Comparison of ENCODE assay signal across 11 mouse cellular contexts in genomic region chr1:41264214-41264613, GRCm38 (mm10).
DNase-seq lines count a peak whose midpoint lies in the region; ATAC-seq and TF ChIP-seq lines count a peak whose summit lies in the region.
"Had no signal": no experiment of that assay in that cellular context is flagged by ENCODE, and none has a peak within 500 bp of the region (broad histone marks: within the 10 kb centered on the region; RNA-seq: fewer than 3 reads in every experiment).

No protein-coding gene starts in this region.

- no peaks in the 10 kb centered on the region for H3K79me2 ChIP-seq in liver, adult 2 months (ENCODE audit: control insufficient read depth, insufficient read depth, low read length)

- no peak overlapping the region for H3K4me2 ChIP-seq in liver, embryonic 12.5 days
- H3K4me2 ChIP-seq: limb, embryonic 13.5 days had no signal

- TF ChIP-seq CTCF in cerebellum, adult 2 months (IDR thresholded peaks at IDR 0.05; ENCODE audit: borderline replicate concordance, insufficient read depth, low read depth, low read length), result 0 out of 2 replicates have a peak, but pooled peaks have one; percentile 4
- peak; percentile 43 for TF ChIP-seq CTCF in liver, adult 2 months (IDR thresholded peaks at IDR 0.05; ENCODE audit: low read depth, low read length)

- 39% methylated on average over 10 of the region's 10 CpGs for WGBS in cerebellum, adult 2 months
- WGBS in liver, adult 2 months, result 27% methylated on average over 10 of the region's 10 CpGs
- WGBS in liver, embryonic 12.5 days (ENCODE audit: insufficient replicate concordance), result 28% methylated on average over 10 of the region's 10 CpGs

- no peaks in the 10 kb centered on the region for H3K27me3 ChIP-seq in cerebellum, adult 2 months (ENCODE audit: control insufficient read depth, insufficient read depth, low read length)
- H3K27me3 ChIP-seq in liver, adult 2 months (ENCODE audit: control insufficient read depth, insufficient read depth, low read length), result no peaks in the 10 kb centered on the region
- no peaks in the 10 kb centered on the region for H3K27me3 ChIP-seq in liver, embryonic 12.5 days (replicated peaks)
- H3K27me3 ChIP-seq: limb, embryonic 13.5 days had no signal

- H3K9ac ChIP-seq in liver, adult 2 months (ENCODE audit: low read depth, low read length), result no peak overlapping the region
- H3K9ac ChIP-seq in liver, embryonic 12.5 days, result no peak overlapping the region
- H3K9ac ChIP-seq: limb, embryonic 13.5 days had no signal

- no peak overlapping the region for H3K4me3 ChIP-seq in cerebellum, adult 2 months (replicated peaks; ENCODE audit: insufficient read depth, low read depth, low read length)
- no peak overlapping the region for H3K4me3 ChIP-seq in liver, adult 2 months (ENCODE audit: insufficient read depth, low read depth, low read length)
- H3K4me3 ChIP-seq in liver, embryonic 12.5 days, result no peak overlapping the region
- H3K4me3 ChIP-seq: limb, embryonic 13.5 days had no signal

- no peaks in the 10 kb centered on the region for H3K4me1 ChIP-seq in cerebellum, adult 2 months (ENCODE audit: control insufficient read depth, insufficient read depth, low read length)
- no peaks in the 10 kb centered on the region for H3K4me1 ChIP-seq in liver, adult 2 months (ENCODE audit: control insufficient read depth, insufficient read depth, low read length)
- no peaks in the 10 kb centered on the region for H3K4me1 ChIP-seq in liver, embryonic 12.5 days
- H3K4me1 ChIP-seq: limb, embryonic 13.5 days had no signal

- no peaks in the 10 kb centered on the region for H3K36me3 ChIP-seq in liver, adult 2 months (ENCODE audit: control insufficient read depth, insufficient read depth, low read length)
- no peaks in the 10 kb centered on the region for H3K36me3 ChIP-seq in liver, embryonic 12.5 days
- H3K36me3 ChIP-seq: limb, embryonic 13.5 days had no signal

- ATAC-seq in liver, embryonic 12.5 days, result no peak
- no peak; the same call in 1 of the 2 replicates for ATAC-seq in granulocyte monocyte progenitor cell, adult 5-6 weeks (replicated peaks; ENCODE audit: poor library complexity, severe bottlenecking)

- no peak for DNase-seq in cerebellum, adult 2 months
- no peak for DNase-seq in cerebellum, postnatal 4 days (ENCODE audit: low spot score in 2 of 2)
- DNase-seq in liver, adult 2 months (ENCODE audit: extremely low read depth, low read depth, low spot score), result peak; percentile 32
- DNase-seq in adrenal gland, postnatal 36 days, result peak; percentile 10 to 23
- peak; percentile 2 to 11 for DNase-seq in kidney, postnatal 4 days
- no peak for DNase-seq in gastrocnemius, adult 8-10 months (ENCODE audit: low spot score in 2 of 2)
- DNase-seq: cerebellum, adult 8-10 months; thymus, postnatal 4 days had no signal

- no peaks in the 10 kb centered on the region for H3K9me3 ChIP-seq in liver, embryonic 12.5 days (replicated peaks)
- H3K9me3 ChIP-seq: limb, embryonic 13.5 days had no signal

- no peak for TF ChIP-seq POLR2A in cerebellum, adult 2 months (IDR thresholded peaks at IDR 0.05; ENCODE audit: borderline replicate concordance, insufficient read depth, low read length)
- no peak for TF ChIP-seq POLR2A in liver, adult 2 months (IDR thresholded peaks at IDR 0.05; ENCODE audit: extremely low read depth, insufficient read depth, low read length)

- no peak overlapping the region for H3K27ac ChIP-seq in cerebellum, adult 2 months (ENCODE audit: insufficient read depth, low read length)
- no peak overlapping the region for H3K27ac ChIP-seq in liver, adult 2 months (replicated peaks; ENCODE audit: insufficient read depth, low read depth, low read length)
- H3K27ac ChIP-seq in liver, embryonic 12.5 days, result no peak overlapping the region
- H3K27ac ChIP-seq: limb, embryonic 13.5 days had no signal

Comparison
In these comparisons a context has a peak if more than half of its experiments do, and no peak if none do; other contexts are left out.
1. DNase-seq: peak in liver, adult 2 months (single experiment), adrenal gland, postnatal 36 days (2 of 2) and kidney, postnatal 4 days (2 of 2); none in cerebellum, adult 2 months (0 of 2), cerebellum, postnatal 4 days (0 of 2) and gastrocnemius, adult 8-10 months (0 of 2).